Mouse (Mus musculus) midbrain, embryonic 10.5 days (tissue): Measurements from ENCODE around the gene Olfr874. TPM values are rescaled to one million over a fixed set of nuclear protein-coding genes. Genes with fewer than 3 reads are reported as not detected.
"Not testable (repeated sequence)": the region's sequence is repeated elsewhere in the genome, so short reads cannot be mapped to it uniquely, and the experiment has no call there.

Source experiments
- DNase-seq: peaks from one replicate; pipeline ENCODE4 v3.0.0-alpha.2; 2017; ENCODE audit warnings: low spot score
- H3K27ac ChIP-seq: fragments of 300-500 bp; sonication (generic); replicated peaks from 2 replicates; pipeline ENCODE4 v1.5.1; 2016; ENCODE audit warnings: mild to moderate bottlenecking
- H3K27me3 ChIP-seq: fragments of 300-500 bp; sonication (generic); 2 replicates; pipeline ENCODE4 v1.6.1; 2016; ENCODE audit warnings: low read depth, mild to moderate bottlenecking; ENCODE audit not compliant: poor library complexity, severe bottlenecking
- H3K36me3 ChIP-seq: fragments of 300-500 bp; sonication (generic); 2 replicates; pipeline ENCODE4 v1.6.1; 2016; ENCODE audit warnings: mild to moderate bottlenecking, moderate library complexity
- H3K4me1 ChIP-seq: fragments of 300-500 bp; sonication (generic); 2 replicates; pipeline ENCODE4 v1.6.1; 2016
- H3K4me3 ChIP-seq: fragments of 300-500 bp; sonication (generic); 2 replicates; pipeline ENCODE4 v1.5.1; 2016; ENCODE audit warnings: mild to moderate bottlenecking, moderate library complexity
- H3K9me3 ChIP-seq: fragments of 300-500 bp; sonication (generic); replicated peaks from 2 replicates; pipeline ENCODE4 v1.6.1; 2016; ENCODE audit warnings: mild to moderate bottlenecking
- WGBS: fragments of 180-500 bp; shearing (Covaris S2); methylation state at CpG from one replicate; pipeline ENCODE4 v1.1.7; 2016; 5-methylcytosine and 5-hydroxymethylcytosine counted together
- polyA plus RNA-seq: library from polyadenylated mRNA; unstranded; fragments of >200 nt; fragmentation: Nextera tagmentation; extraction: Ambion mirVana; gene quantifications from 2 replicates; pipeline ENCODE4 v1.2.1, GENCODE M21; 2016

Olfr874 gene
- polyA plus RNA-seq, result not detected in 2 replicates

DNA sequence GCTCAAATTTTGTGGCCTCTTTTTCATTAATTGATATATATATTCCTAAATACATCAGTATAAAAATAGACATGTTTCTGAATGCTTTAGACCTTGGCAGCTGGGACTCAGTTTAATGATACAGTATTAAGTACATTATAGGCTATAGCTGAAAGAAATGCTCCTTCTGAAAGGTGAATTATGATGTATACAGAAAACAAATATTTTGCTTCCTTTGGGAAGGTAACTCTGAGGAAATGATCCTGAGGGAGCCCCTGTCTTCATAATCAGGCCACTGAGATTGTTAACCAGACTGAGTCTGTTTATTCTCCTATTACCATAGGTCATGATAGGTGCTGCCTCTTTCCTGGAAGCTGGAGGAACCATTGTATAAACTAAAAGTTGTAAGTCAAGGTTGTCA is at the start of gene Olfr874:
TSS of gene Olfr874 (plus strand) at position 301 of the 400 bp plus-strand sequence.
- H3K4me1 ChIP-seq, result peaks cover under 1% of the 10 kb centered on the region
- no peaks in the 10 kb centered on the region for H3K9me3 ChIP-seq
- no peak within 1 kb of the TSS for H3K4me3 ChIP-seq
- no peaks in the 10 kb centered on the region for H3K27me3 ChIP-seq
- no peak within 1 kb of the TSS for H3K27ac ChIP-seq
- no peak for DNase-seq
- H3K36me3 ChIP-seq, result no peaks in the 10 kb centered on the region

DNA sequence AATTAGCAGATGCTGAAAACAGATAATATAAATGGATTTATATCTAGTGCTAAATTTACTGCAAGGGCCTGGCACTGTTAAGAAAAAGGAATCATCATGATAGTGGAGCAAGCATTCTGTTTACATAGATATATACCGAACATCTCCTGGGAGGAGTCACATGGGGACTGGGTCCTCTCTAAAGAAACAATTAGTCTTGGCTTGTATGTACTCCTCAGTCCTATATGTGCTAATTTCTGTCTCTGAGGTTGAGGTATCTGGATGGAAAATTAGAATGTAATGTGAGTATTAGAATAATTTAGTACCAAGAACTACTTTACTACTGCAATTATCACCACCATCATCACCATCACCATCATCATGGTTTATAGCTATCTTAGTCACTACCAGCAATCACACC is 28.8 kb upstream of the Olfr874 start, which contains the start of gene Olfr160:
TSS of gene Olfr160 (minus strand) at position 101 of the 400 bp plus-strand sequence.
- H3K4me3 ChIP-seq, result no peak within 1 kb of the TSS
- no peaks in the 10 kb centered on the region for H3K27me3 ChIP-seq
- 90% methylated on average over 1 of the region's 1 CpGs for WGBS
- H3K9me3 ChIP-seq, result no peaks in the 10 kb centered on the region
- H3K4me1 ChIP-seq, result no peaks in the 10 kb centered on the region
- no peak for DNase-seq
- no peak within 1 kb of the TSS for H3K27ac ChIP-seq
- no peaks in the 10 kb centered on the region for H3K36me3 ChIP-seq

GRCm38 (mm10) chr9:37734310-37734709 is 10.6 kb upstream of the Olfr874 start:
- Histone ChIP-seq H3K9me3 (no peaks in the 10 kb centered on the region), H3K36me3 (no peaks in the 10 kb centered on the region), H3K4me1 (no peaks in the 10 kb centered on the region), H3K4me3 (no peak overlapping the region), H3K27ac (no peak overlapping the region), H3K27me3 (no peaks in the 10 kb centered on the region)
- 97% methylated on average over 1 of the region's 1 CpGs for WGBS
- DNase-seq, result no peak

DNA sequence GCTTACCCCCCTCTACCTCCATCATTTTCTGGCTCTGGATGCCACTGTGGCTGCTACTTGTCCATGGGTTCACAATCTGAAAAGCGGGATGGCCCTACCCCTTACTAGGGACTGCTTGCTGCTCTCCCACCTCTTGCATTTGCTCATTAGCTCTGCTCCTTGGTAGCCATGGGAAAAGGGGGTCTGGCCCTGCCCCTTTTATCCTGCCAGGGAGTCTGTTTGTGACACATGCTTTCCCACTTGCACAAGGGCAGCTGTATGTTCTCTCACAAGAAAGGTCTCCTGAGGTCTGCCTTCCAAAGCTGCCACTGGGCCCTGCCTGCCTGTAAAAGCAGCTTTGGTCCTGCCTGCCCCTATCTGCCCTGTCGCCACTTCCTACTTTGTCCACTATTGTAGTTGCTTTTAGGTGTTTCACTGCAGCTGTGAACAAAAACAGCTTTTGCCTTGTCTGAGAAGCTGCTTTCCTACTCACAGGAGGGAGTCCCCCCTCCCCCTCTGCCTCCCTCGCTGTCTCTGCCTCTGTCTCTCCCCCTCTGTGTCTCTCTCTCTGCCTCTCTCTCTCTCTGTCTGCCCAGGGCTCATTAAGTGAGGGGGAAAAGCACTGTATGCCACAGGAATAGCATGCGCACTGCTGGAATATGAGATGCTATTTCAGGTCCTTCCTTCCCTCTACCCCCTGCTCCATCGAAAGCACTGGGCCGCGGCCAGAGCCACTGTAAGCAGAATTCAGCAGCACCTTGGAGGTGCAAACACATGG is 5.6 kb downstream of the Olfr874 start:
- 30% methylated on average over 7 of the region's 7 CpGs for WGBS
- Histone ChIP-seq H3K27ac (peak overlapping the region; percentile 74), H3K4me1 (peaks cover 13% of the 10 kb centered on the region)

GRCm38 (mm10) chr9:37751467-37751866 is 6.6 kb downstream of the Olfr874 start:
- H3K9me3 ChIP-seq, result no peaks in the 10 kb centered on the region
- no peaks in the 10 kb centered on the region for H3K36me3 ChIP-seq
- WGBS, result 79% methylated on average over 2 of the region's 2 CpGs
- no peak overlapping the region for H3K4me3 ChIP-seq
- no peaks in the 10 kb centered on the region for H3K27me3 ChIP-seq
- DNase-seq, result no peak
- H3K27ac ChIP-seq, result no peak overlapping the region
- H3K4me1 ChIP-seq, result peaks cover 13% of the 10 kb centered on the region

More for the DNA sequence above, 5.6 kb downstream of the Olfr874 start:
- peak; percentile 28 for DNase-seq
- no peak overlapping the region for H3K4me3 ChIP-seq
- H3K9me3 ChIP-seq, result no peaks in the 10 kb centered on the region
- no peaks in the 10 kb centered on the region for H3K27me3 ChIP-seq
- H3K36me3 ChIP-seq, result no peaks in the 10 kb centered on the region

- Histone ChIP-seq H3K9me3 (no peaks in the 10 kb centered on the region), H3K4me1 (peaks cover 13% of the 10 kb centered on the region), H3K27ac (no peak overlapping the region), H3K27me3 (no peaks in the 10 kb centered on the region), H3K36me3 (no peaks in the 10 kb centered on the region), H3K4me3 (no peak overlapping the region)
- DNase-seq, result no peak
- WGBS, result 79% methylated on average over 4 of the region's 4 CpGs
Observed at GRCm38 (mm10) chr9:37752006-37752405, 7.1 kb downstream of the Olfr874 start.

GRCm38 (mm10) chr9:37761728-37762127 is 16.8 kb downstream of the Olfr874 start:
- WGBS, result 89% methylated on average over 2 of the region's 2 CpGs
- DNase-seq, result no peak
- Histone ChIP-seq H3K4me1 (no peaks in the 10 kb centered on the region), H3K9me3 (no peaks in the 10 kb centered on the region), H3K27ac (no peak overlapping the region), H3K36me3 (no peaks in the 10 kb centered on the region), H3K4me3 (no peak overlapping the region), H3K27me3 (no peaks in the 10 kb centered on the region)

GRCm38 (mm10) chr9:37762541-37762940 is 17.6 kb downstream of the Olfr874 start:
- Histone ChIP-seq H3K9me3 (no peaks in the 10 kb centered on the region), H3K27me3 (no peaks in the 10 kb centered on the region), H3K36me3 (no peaks in the 10 kb centered on the region), H3K4me3 (no peak overlapping the region), H3K4me1 (no peaks in the 10 kb centered on the region), H3K27ac (no peak overlapping the region)
- DNase-seq, result no peak
- WGBS, result 56% methylated on average over 2 of the region's 2 CpGs

GRCm38 (mm10) chr9:37770661-37771060 is 25.8 kb downstream of the Olfr874 start:
- Histone ChIP-seq H3K27ac (no peak overlapping the region), H3K27me3 (no peaks in the 10 kb centered on the region), H3K4me3 (no peak overlapping the region), H3K4me1 (peaks cover 5% of the 10 kb centered on the region), H3K36me3 (no peaks in the 10 kb centered on the region), H3K9me3 (no peaks in the 10 kb centered on the region)
- WGBS, result 81% methylated on average over 2 of the region's 2 CpGs
- no peak for DNase-seq

GRCm38 (mm10) chr9:37771759-37772158 is 26.9 kb downstream of the Olfr874 start, which contains the start of gene Olfr875:
TSS of gene Olfr875 (plus strand) at chr9:37771857.
- Histone ChIP-seq H3K9me3 (no peaks in the 10 kb centered on the region), H3K27ac (no peak within 1 kb of the TSS), H3K4me1 (peaks cover 5% of the 10 kb centered on the region), H3K36me3 (no peaks in the 10 kb centered on the region), H3K4me3 (no peak within 1 kb of the TSS), H3K27me3 (no peaks in the 10 kb centered on the region)
- WGBS, result 40% methylated on average over 2 of the region's 2 CpGs
- DNase-seq, result no peak

GRCm38 (mm10) chr9:37782766-37783260 is 37.9 kb downstream of the Olfr874 start:
- Histone ChIP-seq H3K27me3 (no peaks in the 10 kb centered on the region; the same call in 1 of the 2 replicates), H3K4me3 (peak overlapping the region; percentile 46), H3K9me3 (no peaks in the 10 kb centered on the region), H3K4me1 (peaks cover 20% of the 10 kb centered on the region), H3K36me3 (no peaks in the 10 kb centered on the region), H3K27ac (peak overlapping the region; percentile 94)
- peak; percentile 85 for DNase-seq
- 2% methylated on average over 7 of the region's 7 CpGs for WGBS

GRCm38 (mm10) chr9:37783394-37784387 is 38.8 kb downstream of the Olfr874 start:
- not testable (repeated sequence) for H3K9me3 ChIP-seq, H3K36me3 ChIP-seq, H3K27me3 ChIP-seq
- 58% methylated on average over 11 of the region's 15 CpGs for WGBS
- peak overlapping the region; percentile 46 for H3K4me3 ChIP-seq
- peaks cover 20% of the 10 kb centered on the region for H3K4me1 ChIP-seq
- DNase-seq, result peak; percentile 41
- H3K27ac ChIP-seq, result peak overlapping the region; percentile 94
